Mouse (Mus musculus) forebrain, embryonic 11.5 days (tissue): ENCODE measurements around the gene Olfr70. TPM values are rescaled to one million over a fixed set of nuclear protein-coding genes. Genes with fewer than 3 reads are reported as not detected.

Source experiments
- ATAC-seq: fragments of 200-750 bp; cut with Nextera tagmentation; replicated peaks from 2 replicates; pipeline ENCODE4 v1.8.0; 2017; ENCODE audit warnings: moderate TSS enrichment; ENCODE audit not compliant: low FRiP score
- DNase-seq: peaks from one replicate; pipeline ENCODE4 v3.0.0-alpha.2; 2017; ENCODE audit warnings: low spot score
- H3K27ac ChIP-seq: fragments of 300-500 bp; sonication (generic); 2 replicates; pipeline ENCODE4 v1.5.1; 2014; ENCODE audit warnings: low read depth, low read length
- H3K27me3 ChIP-seq: fragments of 300-500 bp; sonication (generic); 2 replicates; pipeline ENCODE4 v1.6.1; 2014; ENCODE audit warnings: mild to moderate bottlenecking, low read length, mixed read lengths; ENCODE audit not compliant: control insufficient read depth, insufficient read depth
- H3K36me3 ChIP-seq: fragments of 300-500 bp; sonication (generic); 2 replicates; pipeline ENCODE4 v1.6.1; 2014; ENCODE audit warnings: mild to moderate bottlenecking, low read length, moderate library complexity, mixed read lengths; ENCODE audit not compliant: control insufficient read depth, insufficient read depth
- H3K4me1 ChIP-seq: fragments of 300-500 bp; sonication (generic); replicated peaks from 2 replicates; pipeline ENCODE4 v1.6.1; 2014; ENCODE audit warnings: low read length, mixed read lengths; ENCODE audit not compliant: control insufficient read depth, insufficient read depth
- H3K4me2 ChIP-seq: fragments of 300-500 bp; sonication (generic); 2 replicates; pipeline ENCODE4 v1.6.1; 2014; ENCODE audit warnings: low read depth, mild to moderate bottlenecking, low read length, moderate library complexity, mixed read lengths; ENCODE audit not compliant: severe bottlenecking
- H3K4me3 ChIP-seq: fragments of 300-500 bp; sonication (generic); 2 replicates; pipeline ENCODE4 v1.5.1; 2014; ENCODE audit warnings: low read depth, low read length
- H3K9ac ChIP-seq: fragments of 300-500 bp; sonication (generic); 2 replicates; pipeline ENCODE4 v1.6.1; 2014; ENCODE audit warnings: low read length
- H3K9me3 ChIP-seq: fragments of 300-500 bp; sonication (generic); 2 replicates; pipeline ENCODE4 v1.6.1; 2016; ENCODE audit warnings: low read length, mixed read lengths; ENCODE audit not compliant: control insufficient read depth
- WGBS: fragments of 180-500 bp; shearing (Covaris S2); extraction: QIAGEN DNeasy Blood & Tissue Kit; methylation state at CpG from one replicate; pipeline ENCODE4 v1.1.7; 2014; 5-methylcytosine and 5-hydroxymethylcytosine counted together
- polyA plus RNA-seq: library from polyadenylated mRNA; unstranded; fragments of >200 nt; fragmentation: Nextera tagmentation; extraction: Ambion mirVana; gene quantifications from 2 replicates; pipeline ENCODE4 v1.2.1, GENCODE M21; 2014

Olfr70 gene
- polyA plus RNA-seq, 1 experiment from 2014 or later = not detected

GRCm38 (mm10) chr4:43674974-43675373, 25.6 kb downstream of the Olfr70 start:
- H3K4me3 ChIP-seq = no peak overlapping the region
- no peak overlapping the region for H3K4me2 ChIP-seq
- no peak overlapping the region for H3K27ac ChIP-seq
- H3K4me1 ChIP-seq = peaks cover 4% of the 10 kb centered on the region; the same call in 1 of the 2 replicates
- H3K9ac ChIP-seq = no peak overlapping the region
- H3K36me3 ChIP-seq = peaks cover 3% of the 10 kb centered on the region; the same call in 1 of the 2 replicates
- ATAC-seq (no peak), DNase-seq (no peak)
- no peaks in the 10 kb centered on the region for H3K27me3 ChIP-seq
- 75% methylated on average over 5 of the region's 5 CpGs for WGBS
- no peaks in the 10 kb centered on the region for H3K9me3 ChIP-seq

- Histone ChIP-seq H3K27ac (no peak overlapping the region), H3K4me2 (no peak overlapping the region), H3K4me3 (no peak overlapping the region), H3K4me1 (peaks cover 6% of the 10 kb centered on the region), H3K9me3 (no peaks in the 10 kb centered on the region), H3K36me3 (peaks cover 3% of the 10 kb centered on the region; the same call in 1 of the 2 replicates), H3K9ac (no peak overlapping the region), H3K27me3 (no peaks in the 10 kb centered on the region)
- WGBS = 83% methylated on average over 8 of the region's 8 CpGs
- ATAC-seq = no peak
- DNase-seq = no peak
These were observed 26.9 kb downstream of the Olfr70 start for GRCm38 (mm10) chr4:43673703-43674102.

GRCm38 (mm10) chr4:43672070-43672469, 28.5 kb downstream of the Olfr70 start:
- no peaks in the 10 kb centered on the region for H3K27me3 ChIP-seq
- no peak overlapping the region for H3K9ac ChIP-seq
- 2% methylated on average over 2 of the region's 2 CpGs for WGBS
- H3K4me3 ChIP-seq = no peak overlapping the region
- DNase-seq (peak; percentile 93), ATAC-seq (peak; percentile 38; the same call in 1 of the 2 replicates)
- H3K9me3 ChIP-seq = no peaks in the 10 kb centered on the region
- H3K4me1 ChIP-seq = peaks cover 8% of the 10 kb centered on the region
- no peak overlapping the region for H3K4me2 ChIP-seq
- peaks cover 3% of the 10 kb centered on the region; the same call in 1 of the 2 replicates for H3K36me3 ChIP-seq
- H3K27ac ChIP-seq = no peak overlapping the region

- H3K9ac ChIP-seq = peak overlapping the region; percentile 83
- no peaks in the 10 kb centered on the region for H3K36me3 ChIP-seq
- peak overlapping the region; percentile 84 for H3K4me2 ChIP-seq
- DNase-seq (no peak), ATAC-seq (peak; percentile 82)
- peaks cover 8% of the 10 kb centered on the region for H3K4me1 ChIP-seq
- under 1% methylated on average over 15 of the region's 25 CpGs for WGBS
- H3K9me3 ChIP-seq = no peaks in the 10 kb centered on the region
- no peak overlapping the region for H3K27ac ChIP-seq
- H3K27me3 ChIP-seq = 0 out of 2 replicates have a peak, but pooled peaks cover 4% of the 10 kb centered on the region
- peak overlapping the region; percentile 84 for H3K4me3 ChIP-seq
These were observed 31.2 kb downstream of the Olfr70 start for GRCm38 (mm10) chr4:43669428-43669794.

- WGBS = 2% methylated on average over 29 of the region's 41 CpGs
- Histone ChIP-seq H3K27ac (no peak within 1 kb of the TSS), H3K9ac (peak within 1 kb of the TSS; percentile 83), H3K9me3 (no peaks in the 10 kb centered on the region), H3K4me1 (peaks cover 8% of the 10 kb centered on the region), H3K4me3 (peak within 1 kb of the TSS; percentile 84), H3K27me3 (0 out of 2 replicates have a peak, but pooled peaks cover 4% of the 10 kb centered on the region), H3K36me3 (no peaks in the 10 kb centered on the region), H3K4me2 (peak within 1 kb of the TSS; percentile 84)
- ATAC-seq (peak; percentile 91), DNase-seq (peak; percentile 93)
These were observed 31.7 kb downstream of the Olfr70 start, which contains the start of the genes Tmem8b and Fam221b for GRCm38 (mm10) chr4:43668782-43669427. TSS of gene Tmem8b (plus strand) at chr4:43668971. TSS of gene Fam221b (minus strand) at chr4:43669145.

- no peak for DNase-seq
- Histone ChIP-seq H3K9ac (no peak overlapping the region), H3K4me2 (no peak overlapping the region), H3K9me3 (no peaks in the 10 kb centered on the region), H3K36me3 (no peaks in the 10 kb centered on the region), H3K4me1 (peaks cover 6% of the 10 kb centered on the region), H3K27me3 (peaks cover 10% of the 10 kb centered on the region; the same call in 1 of the 2 replicates), H3K27ac (no peak overlapping the region), H3K4me3 (no peak overlapping the region)
- WGBS = 33% methylated on average over 4 of the region's 4 CpGs
- ATAC-seq = no peak
These were observed 34.2 kb downstream of the Olfr70 start for GRCm38 (mm10) chr4:43666412-43666811.

GRCm38 (mm10) chr4:43657146-43657545, 43.5 kb downstream of the Olfr70 start:
- Histone ChIP-seq H3K9ac (no peak overlapping the region), H3K27me3 (no peaks in the 10 kb centered on the region), H3K27ac (no peak overlapping the region), H3K4me2 (peak overlapping the region; percentile 80; the same call in 1 of the 2 replicates), H3K4me3 (peak overlapping the region; percentile 60), H3K4me1 (peaks cover 4% of the 10 kb centered on the region; the same call in 1 of the 2 replicates), H3K36me3 (no peaks in the 10 kb centered on the region), H3K9me3 (no peaks in the 10 kb centered on the region)
- 62% methylated on average over 4 of the region's 4 CpGs for WGBS
- ATAC-seq = no peak
- DNase-seq = no peak

- Histone ChIP-seq H3K27me3 (no peaks in the 10 kb centered on the region), H3K9me3 (no peaks in the 10 kb centered on the region), H3K4me2 (peak within 1 kb of the TSS; percentile 80), H3K27ac (peak within 1 kb of the TSS; percentile 79), H3K36me3 (no peaks in the 10 kb centered on the region), H3K4me3 (peak within 1 kb of the TSS; percentile 60), H3K4me1 (peaks cover 4% of the 10 kb centered on the region; the same call in 1 of the 2 replicates), H3K9ac (peak within 1 kb of the TSS; percentile 82)
- DNase-seq = peak; percentile 96
- ATAC-seq = peak; percentile 96
- 1% methylated on average over 34 of the region's 34 CpGs for WGBS
These were observed 44.1 kb downstream of the Olfr70 start, which contains the start of gene Hint2 for GRCm38 (mm10) chr4:43656339-43657109. TSS of gene Hint2 (minus strand) at chr4:43656466.
